Mouse (Mus musculus) intestine, embryonic 16.5 days (tissue): ENCODE measurements around the gene Mef2d. TPM values are rescaled to one million over a fixed set of nuclear protein-coding genes. Genes with fewer than 3 reads are reported as not detected.

Experiments used
- microRNA-seq: library from miRNA; unstranded; fragments of <30 nt; microRNA quantifications from one replicate; pipeline ENCODE4, GENCODE M21; 2016
- polyA plus RNA-seq: library from polyadenylated mRNA; unstranded; fragments of >200 nt; fragmentation: Nextera tagmentation; extraction: Ambion mirVana; gene quantifications from 2 replicates; pipeline ENCODE4 v1.2.1, GENCODE M21; 2015

The Mef2d gene
- polyA plus RNA-seq, 1 experiment from 2014 or later, result 13.7 TPM

Small RNA genes within 50 kb of the gene (microRNA-seq; reads per million reads assigned to microRNA genes)
- gene Gm25641 (not detected), gene Mir3093 (not detected), gene Mir9-1 (not detected)

Other genes with a start within 250 kb of the Mef2d start
- 75.5 and 76.0 TPM in 2 replicates for gene Hdgf, start 236.1 kb upstream of the Mef2d start, polyA plus RNA-seq
- gene Mrpl24, start 222.9 kb upstream of the Mef2d start, polyA plus RNA-seq, result 78.7 and 80.6 TPM in 2 replicates
- 37.2 and 39.8 TPM in 2 replicates for gene Isg20l2, start 212.1 kb upstream of the Mef2d start, polyA plus RNA-seq
- gene Rrnad1, start 211.7 kb upstream of the Mef2d start, polyA plus RNA-seq, result 14.2 and 14.3 TPM in 2 replicates
- 3.8 TPM in 2 replicates for gene Crabp2, start 193.7 kb upstream of the Mef2d start, polyA plus RNA-seq
- 9.4 and 10.3 TPM in 2 replicates for gene Nes, start 171.3 kb upstream of the Mef2d start, polyA plus RNA-seq
- gene Bcan, start 142.1 kb upstream of the Mef2d start, polyA plus RNA-seq, result 0.18 and 0.67 TPM in 2 replicates
- gene Hapln2, start 114.8 kb upstream of the Mef2d start, polyA plus RNA-seq, result not detected in 2 replicates
- 30.4 and 38.3 TPM in 2 replicates for gene Gpatch4, start 99.3 kb upstream of the Mef2d start, polyA plus RNA-seq
- 170 and 178 TPM in 2 replicates for gene Naxe, start 83.9 kb upstream of the Mef2d start, polyA plus RNA-seq
- gene Ttc24, start 64.1 kb upstream of the Mef2d start, polyA plus RNA-seq, result not detected in 2 replicates
- 14.3 and 14.5 TPM in 2 replicates for gene Iqgap3, start 60.4 kb upstream of the Mef2d start, polyA plus RNA-seq
- 0.69 and 1.3 TPM in 2 replicates for gene Rhbg, start 112.3 kb downstream of the Mef2d start, polyA plus RNA-seq
- 0.81 TPM in 1 of 2 replicates, not detected in the other for gene Gm38392, start 144.8 kb downstream of the Mef2d start, polyA plus RNA-seq
- 9.7 and 10.8 TPM in 2 replicates for gene Tsacc, start 154.6 kb downstream of the Mef2d start, polyA plus RNA-seq
- 470 and 510 TPM in 2 replicates for gene Cct3, start 154.7 kb downstream of the Mef2d start, polyA plus RNA-seq
- 365 and 416 TPM in 2 replicates for gene Glmp, start 182.7 kb downstream of the Mef2d start, polyA plus RNA-seq
- gene Tmem79, start 193.8 kb downstream of the Mef2d start, polyA plus RNA-seq, result 23.8 and 29.4 TPM in 2 replicates
- 34.2 and 34.7 TPM in 2 replicates for gene Smg5, start 193.9 kb downstream of the Mef2d start, polyA plus RNA-seq
- 4.4 and 5.1 TPM in 2 replicates for gene Paqr6, start 222.2 kb downstream of the Mef2d start, polyA plus RNA-seq
- 2.2 and 5.3 TPM in 2 replicates for gene Bglap3, start 230.4 kb downstream of the Mef2d start, polyA plus RNA-seq
- not detected in 2 replicates for gene Bglap2, start 236.3 kb downstream of the Mef2d start, polyA plus RNA-seq
- gene Bglap, start 242.1 kb downstream of the Mef2d start, polyA plus RNA-seq, result 0.69 TPM in 1 of 2 replicates, not detected in the other